Mouse (Mus musculus): ENCODE results near the gene Ptgr2.

DNA sequence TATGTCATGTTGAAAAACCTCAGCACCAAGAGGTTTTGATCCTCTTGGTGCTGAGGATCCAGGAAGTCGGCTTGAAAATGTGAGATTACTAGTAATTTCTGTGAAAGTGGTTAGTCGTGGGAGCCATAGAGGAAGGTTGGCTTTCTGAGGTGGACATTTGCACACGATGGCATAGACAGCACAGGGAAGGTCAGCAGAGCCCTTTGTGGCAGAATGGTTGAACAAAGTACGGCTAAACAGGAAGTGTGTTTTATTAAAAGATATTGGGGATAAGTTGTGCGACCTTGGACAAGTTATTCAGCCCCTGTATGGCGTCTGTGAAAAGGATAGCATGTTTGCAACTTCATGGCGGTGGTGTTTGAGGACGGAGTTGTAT, 549 bp downstream of the Ptgr2 start:
- TF ChIP-seq GATA1 (IDR thresholded peaks at IDR 0.05; ENCODE audit: borderline replicate concordance, low read length) = no peak
- no peak for TF ChIP-seq FLI1 (IDR thresholded peaks at IDR 0.05; ENCODE audit: low read length)
